Mouse (Mus musculus): ENCODE data around the gene Pitpnc1. TPM values are rescaled to one million over a fixed set of nuclear protein-coding genes. Genes with fewer than 3 reads are reported as not detected.

Pitpnc1 gene
- total and polyA plus RNA-seq, 3 experiments, result 2.4 to 5.4 (median 3.6) TPM

DNA sequence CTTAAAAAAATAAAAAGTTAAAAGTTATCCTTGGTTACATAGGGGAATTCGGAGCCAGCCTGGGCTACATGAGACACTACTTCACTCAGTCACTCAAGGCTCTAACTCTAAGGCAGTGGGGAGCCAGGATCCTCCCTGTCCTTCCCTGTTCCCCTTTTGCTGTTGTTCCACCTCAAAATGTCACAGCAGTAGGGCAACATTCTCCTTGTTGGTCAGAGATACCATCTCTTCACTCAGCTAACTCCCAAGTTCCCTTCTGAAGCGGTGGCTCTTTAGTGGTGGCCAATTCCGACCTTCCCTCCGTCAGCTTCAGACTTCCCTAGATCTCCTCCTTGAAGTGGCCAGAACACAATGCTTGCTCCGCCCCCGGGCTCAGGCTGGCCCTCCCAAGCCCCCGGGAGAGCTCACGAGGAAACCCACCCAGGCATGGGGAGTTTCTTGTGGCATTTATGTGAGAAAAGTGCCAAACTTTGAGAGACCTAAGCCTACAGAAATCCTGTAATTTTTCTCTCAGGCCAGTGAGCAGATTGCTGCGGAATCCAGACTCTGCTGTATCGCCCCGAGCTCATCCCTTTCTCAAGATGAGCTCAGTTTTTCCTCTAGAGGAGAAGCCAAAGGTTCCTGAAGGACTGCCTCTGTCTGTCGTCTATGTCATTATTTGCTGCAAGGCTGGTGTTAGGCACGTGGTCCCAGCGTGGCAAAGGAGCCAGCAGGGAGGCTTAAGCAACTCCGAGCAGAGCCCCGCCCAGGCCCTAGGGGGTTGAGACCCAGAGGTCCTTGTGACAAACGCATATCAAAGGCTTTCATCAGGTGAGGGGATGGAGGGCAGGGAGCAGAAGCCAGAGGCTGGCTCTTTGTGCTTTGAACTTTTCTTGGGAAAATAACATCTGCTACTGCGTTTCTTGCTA, 40.1 kb upstream of the Pitpnc1 start:
- no peak overlapping the region for H3K4me2 ChIP-seq (ENCODE audit: insufficient read depth, low read depth, poor library complexity, severe bottlenecking)
- H3K36me3 ChIP-seq (replicated peaks in 1 of 2; ENCODE audit: control insufficient read depth in 1 of 2, insufficient read depth in 1 of 2, low read length in 1 of 2), result peaks cover 0 to 2% of the 10 kb centered on the region in 2 experiments
- no peak for DNase-seq (ENCODE audit: extremely low read depth)
- dilution Hi-C loops (cut with MboI; ENCODE audit: extremely low pct_ligation_motif_present, extremely low pct_unique_long_range_greater_than_20kb, low sequenced_read_pairs), result no loop called here
- no peak overlapping the region for H3K27ac ChIP-seq (ENCODE audit: insufficient read depth, low read depth)
- in situ Hi-C loops (cut with MboI; ENCODE audit: low pct_ligation_motif_present, low pct_unique_long_range_greater_than_20kb, low sequenced_read_pairs), result loop anchor here (5.0 to 25.0 kb wide), 4 partner anchors 37 to 902 kb away; partner anchors contain the start of gene Helz
- H3K4me1 ChIP-seq (ENCODE audit: control insufficient read depth in 1 of 2, insufficient read depth in 2 of 2), result peaks cover 0 to 17% of the 10 kb centered on the region in 2 experiments; a peak in 1 of 4 replicates
- no peak overlapping the region for H3K9ac ChIP-seq (ENCODE audit: insufficient read depth, low read depth)
- no peak overlapping the region for H3K4me3 ChIP-seq (replicated peaks in 1 of 3; ENCODE audit: low read depth in 2 of 3, low read length in 2 of 3, poor library complexity in 1 of 3)
- TF ChIP-seq USF1 (IDR thresholded peaks at IDR 0.05; ENCODE audit: low read depth, low read length), result no peak
- TF ChIP-seq TCF12 (IDR thresholded peaks at IDR 0.05; ENCODE audit: low read depth, low read length), result no peak
- TF ChIP-seq MAX (IDR thresholded peaks at IDR 0.05; ENCODE audit: low read length), result peak; percentile 37; the same call in 1 of the 2 replicates
- peaks cover 6% of the 10 kb centered on the region for H3K9me3 ChIP-seq (replicated peaks; ENCODE audit: low read length)
- no peaks in the 10 kb centered on the region for H3K79me2 ChIP-seq (replicated peaks; ENCODE audit: control insufficient read depth, extremely low read depth, insufficient read depth, poor library complexity, severe bottlenecking)
- H3K27me3 ChIP-seq (replicated peaks), result no peaks in the 10 kb centered on the region

DNA sequence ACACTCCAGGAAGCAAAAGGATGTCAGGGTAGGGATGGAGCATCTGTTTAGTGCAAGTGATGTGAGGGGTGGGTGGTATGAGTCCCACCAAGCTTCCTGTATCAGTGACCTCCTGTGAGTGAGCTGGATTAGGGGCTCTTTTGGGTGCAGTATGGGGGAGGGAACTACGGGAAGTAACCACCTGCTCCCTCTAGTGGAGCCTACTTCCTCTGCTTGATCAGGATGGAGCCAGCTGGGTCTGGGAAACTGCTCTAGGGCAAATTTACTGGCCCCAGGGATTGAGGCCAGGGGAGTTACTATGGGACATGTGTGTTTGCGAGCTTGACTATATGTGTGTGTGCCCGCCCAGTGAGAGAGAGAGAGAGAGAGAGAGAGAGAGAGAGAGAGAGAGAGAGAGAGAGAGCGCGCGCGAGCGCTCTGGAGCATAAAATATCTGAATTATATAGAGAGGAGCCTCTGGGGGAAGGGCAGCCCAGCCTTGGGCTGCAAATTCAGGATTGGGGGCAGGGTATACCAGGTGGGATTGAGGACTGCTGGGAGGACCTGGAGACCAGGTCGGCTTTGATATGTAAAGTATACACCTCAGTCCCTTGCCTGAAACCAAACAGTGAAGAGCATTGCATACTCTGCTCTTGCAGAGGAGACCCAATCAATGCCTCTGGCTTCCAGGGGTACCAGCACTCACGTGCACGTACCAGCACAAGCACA, 39.3 kb upstream of the Pitpnc1 start:
- Histone ChIP-seq H3K9me3 (replicated peaks; ENCODE audit: low read length) (peaks cover 6% of the 10 kb centered on the region), H3K9ac (ENCODE audit: insufficient read depth, low read depth) (no peak overlapping the region), H3K27ac (ENCODE audit: insufficient read depth, low read depth) (no peak overlapping the region), H3K36me3 (replicated peaks in 1 of 2; ENCODE audit: control insufficient read depth in 1 of 2, insufficient read depth in 1 of 2, low read length in 1 of 2) (peaks cover 0 to 2% of the 10 kb centered on the region in 2 experiments), H3K4me2 (ENCODE audit: insufficient read depth, low read depth, poor library complexity, severe bottlenecking) (no peak overlapping the region), H3K79me2 (replicated peaks; ENCODE audit: control insufficient read depth, extremely low read depth, insufficient read depth, poor library complexity, severe bottlenecking) (no peaks in the 10 kb centered on the region), H3K27me3 (replicated peaks) (no peaks in the 10 kb centered on the region), H3K4me3 (replicated peaks in 1 of 3; ENCODE audit: low read depth in 2 of 3, low read length in 2 of 3, poor library complexity in 1 of 3) (no peak overlapping the region), H3K4me1 (ENCODE audit: control insufficient read depth in 1 of 2, insufficient read depth in 2 of 2) (peaks cover 0 to 17% of the 10 kb centered on the region in 2 experiments; a peak in 1 of 4 replicates)
- no peak for DNase-seq (ENCODE audit: extremely low read depth)
- in situ Hi-C loops (cut with MboI; ENCODE audit: low pct_ligation_motif_present, low pct_unique_long_range_greater_than_20kb, low sequenced_read_pairs), result loop anchor here (5.0 to 25.0 kb wide), 4 partner anchors 38 to 903 kb away; partner anchors contain the start of gene Helz
- TF ChIP-seq CTCF (conservative IDR thresholded peaks at IDR 0.05 in 1 of 2, IDR thresholded peaks at IDR 0.05 in 1 of 2; ENCODE audit: low read depth in 2 of 2, low read length in 2 of 2) (peak in 1 of 2 experiments; percentile 22; a peak in 2 of 4 replicates), TBP (conservative IDR thresholded peaks at IDR 0.05; ENCODE audit: low read depth, low read length) (no peak)
- dilution Hi-C loops (cut with MboI; ENCODE audit: extremely low pct_ligation_motif_present, extremely low pct_unique_long_range_greater_than_20kb, low sequenced_read_pairs), result no loop called here

DNA sequence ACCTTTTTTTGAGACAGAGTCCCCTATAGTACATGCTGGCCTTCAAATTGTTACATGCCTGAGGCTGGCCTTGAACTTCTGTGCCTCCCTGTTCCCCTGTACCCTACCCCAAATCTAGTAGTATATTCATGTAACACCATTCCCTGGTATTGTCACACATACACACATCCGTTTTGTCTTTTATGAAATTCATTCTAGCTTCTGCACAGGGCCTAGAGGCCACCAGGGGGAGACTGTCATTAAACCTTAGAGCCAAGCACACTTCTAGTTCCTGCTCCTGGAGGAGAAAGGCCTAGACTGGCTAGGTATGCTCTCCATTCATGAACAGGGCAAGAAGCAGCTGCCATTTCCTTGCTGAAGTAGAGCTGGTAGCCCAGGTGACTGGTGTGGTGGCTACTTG, 35.8 kb upstream of the Pitpnc1 start:
- DNase-seq (ENCODE audit: extremely low read depth), result peak; percentile 75
- Histone ChIP-seq H3K36me3 (replicated peaks in 1 of 2; ENCODE audit: control insufficient read depth in 1 of 2, insufficient read depth in 1 of 2, low read length in 1 of 2) (peaks cover 3 to 20% of the 10 kb centered on the region in 2 experiments), H3K4me3 (replicated peaks in 1 of 3; ENCODE audit: low read depth in 2 of 3, low read length in 2 of 3, poor library complexity in 1 of 3) (no peak overlapping the region), H3K27ac (ENCODE audit: insufficient read depth, low read depth) (no peak overlapping the region), H3K4me1 (ENCODE audit: control insufficient read depth in 1 of 2, insufficient read depth in 2 of 2) (peaks cover 0 to 3% of the 10 kb centered on the region in 2 experiments; a peak in 1 of 4 replicates), H3K9ac (ENCODE audit: insufficient read depth, low read depth) (no peak overlapping the region), H3K9me3 (replicated peaks; ENCODE audit: low read length) (peaks cover 6% of the 10 kb centered on the region), H3K79me2 (replicated peaks; ENCODE audit: control insufficient read depth, extremely low read depth, insufficient read depth, poor library complexity, severe bottlenecking) (no peaks in the 10 kb centered on the region), H3K4me2 (ENCODE audit: insufficient read depth, low read depth, poor library complexity, severe bottlenecking) (no peak overlapping the region), H3K27me3 (replicated peaks) (no peaks in the 10 kb centered on the region)
- dilution Hi-C loops (cut with MboI; ENCODE audit: extremely low pct_ligation_motif_present, extremely low pct_unique_long_range_greater_than_20kb, low sequenced_read_pairs), result no loop called here
- in situ Hi-C loops (cut with MboI; ENCODE audit: low pct_ligation_motif_present, low pct_unique_long_range_greater_than_20kb, low sequenced_read_pairs), result loop anchor here (25.0 kb wide), 1 partner anchor 906 kb away; no protein-coding TSS in a partner anchor
- TF ChIP-seq MAZ (IDR thresholded peaks at IDR 0.05; ENCODE audit: low read depth, low read length) (no peak), ZKSCAN1 (IDR thresholded peaks at IDR 0.05; ENCODE audit: borderline replicate concordance, low read depth, low read length) (no peak), MAFK (IDR thresholded peaks at IDR 0.05; ENCODE audit: insufficient replicate concordance, low read length) (no peak), CHD1 (IDR thresholded peaks at IDR 0.05; ENCODE audit: low read depth, low read length) (no peak), JUND (conservative IDR thresholded peaks at IDR 0.05; ENCODE audit: low read depth, low read length) (no peak), E2F4 (IDR thresholded peaks at IDR 0.05; ENCODE audit: insufficient replicate concordance, low read depth, low read length) (no peak), PAX5 (IDR thresholded peaks at IDR 0.05; ENCODE audit: low read length) (no peak), TCF12 (IDR thresholded peaks at IDR 0.05; ENCODE audit: low read depth, low read length) (no peak), MXI1 (IDR thresholded peaks at IDR 0.05; ENCODE audit: low read depth, low read length) (no peak), CTCF (conservative IDR thresholded peaks at IDR 0.05 in 1 of 2, IDR thresholded peaks at IDR 0.05 in 1 of 2; ENCODE audit: low read depth in 2 of 2, low read length in 2 of 2) (peak; percentile 86 to 87), MYC (IDR thresholded peaks at IDR 0.05; ENCODE audit: low read depth, low read length) (no peak), ELF1 (IDR thresholded peaks at IDR 0.05; ENCODE audit: low read depth, low read length) (peak; percentile 49; the same call in 1 of the 2 replicates), JUN (IDR thresholded peaks at IDR 0.05; ENCODE audit: insufficient read depth, low read depth, low read length) (no peak), RAD21 (IDR thresholded peaks at IDR 0.05; ENCODE audit: low read depth, low read length) (peak; percentile 62), NELFE (IDR thresholded peaks at IDR 0.05; ENCODE audit: low read depth, low read length) (no peak), MAX (IDR thresholded peaks at IDR 0.05; ENCODE audit: low read length) (no peak), NRF1 (IDR thresholded peaks at IDR 0.05; ENCODE audit: low read depth, low read length) (no peak), ZC3H11A (IDR thresholded peaks at IDR 0.05; ENCODE audit: low read depth, low read length) (no peak), SIN3A (IDR thresholded peaks at IDR 0.05; ENCODE audit: low read length) (no peak)
